Mouse (Mus musculus): ENCODE measurements at regions not wholly inside any gene's neighbourhood (a gene's known extent, or its start where the extent isn't known, plus 50 kb on each side); places are given as distances from the start of the nearest gene placed in this dataset.

GRCm38 (mm10) chr1:184534511-184534910 lies 197.9 kb downstream of the Hlx start:
- no peak for DNase-seq

DNA sequence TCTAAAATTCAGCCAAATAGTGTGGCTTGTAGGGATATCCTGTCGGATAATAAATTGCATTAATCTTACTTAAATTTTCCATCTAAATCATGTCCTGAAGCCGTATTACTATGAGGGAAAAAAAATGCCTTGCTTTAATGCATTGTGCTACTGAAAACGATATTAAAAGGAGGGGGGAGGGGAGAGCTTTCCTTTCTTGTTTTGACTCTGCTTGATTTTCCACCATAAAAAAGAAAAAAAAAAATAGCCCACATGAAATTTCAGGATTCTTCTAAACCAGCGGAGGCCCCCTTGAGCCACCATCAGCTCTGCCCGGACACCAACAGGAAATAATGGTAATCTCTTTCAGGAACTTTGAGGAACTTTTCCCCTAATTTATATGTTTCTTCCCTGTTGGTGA lies 198.5 kb downstream of the Hlx start:
- no peak for DNase-seq

- DNase-seq: no peak
Measured at GRCm38 (mm10) chr1:184532488-184533055, 199.8 kb downstream of the Hlx start.

DNA sequence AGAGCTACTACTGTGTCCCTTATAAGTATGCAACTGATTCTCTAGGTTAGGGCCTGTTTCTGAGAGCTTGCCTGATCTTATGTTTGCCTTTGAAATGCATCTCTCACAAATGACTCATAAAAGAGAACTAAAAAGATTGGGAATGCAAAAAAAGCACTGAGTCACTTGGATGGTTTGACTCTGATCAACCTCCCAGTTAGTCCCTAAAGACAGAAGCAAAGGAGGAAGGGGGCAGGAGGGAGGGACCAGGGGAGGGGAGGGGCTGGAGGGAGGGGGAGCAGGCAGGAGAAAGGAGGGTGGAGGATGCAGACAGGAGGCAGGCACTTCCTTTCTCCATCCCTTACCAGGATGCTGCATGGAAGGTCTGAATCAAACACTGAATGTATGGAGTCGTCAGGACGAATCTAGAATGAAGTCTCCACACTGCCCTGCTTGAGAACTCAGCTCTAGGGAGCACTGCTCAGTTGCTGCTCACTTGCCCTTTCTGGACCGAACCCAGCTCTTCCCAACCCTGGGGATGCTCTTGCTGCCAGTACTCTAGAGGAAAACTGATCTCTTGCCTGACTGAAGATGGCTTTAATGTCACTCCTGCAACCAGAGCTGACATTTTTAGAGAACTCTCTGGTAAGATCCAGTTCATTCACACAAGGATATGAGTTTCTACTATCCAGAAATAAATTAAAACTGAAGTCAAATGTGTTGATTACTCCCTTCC lies 201.7 kb downstream of the Hlx start:
- DNase-seq: no peak

DNA sequence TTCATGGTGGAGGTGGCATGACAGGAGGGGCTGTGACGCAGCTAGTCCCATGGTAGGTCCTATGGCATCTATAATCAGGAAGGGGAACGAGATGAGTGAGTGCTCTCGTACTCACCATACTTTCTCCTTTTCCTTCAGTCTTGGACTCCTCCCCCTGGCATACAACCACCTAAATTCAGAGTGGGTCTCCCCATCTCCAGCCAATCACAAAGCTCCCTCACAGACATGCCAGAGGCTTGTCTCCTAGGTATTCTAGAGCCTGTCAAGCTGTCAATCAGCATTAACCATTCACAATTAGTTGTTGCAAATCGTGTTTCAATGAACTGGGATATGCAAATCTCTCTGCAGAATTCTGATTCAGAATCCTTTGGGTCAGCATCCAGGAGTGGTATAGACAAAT lies 206.7 kb downstream of the Hlx start:
- no peak for DNase-seq

- DNase-seq: no peak
Measured at GRCm38 (mm10) chr1:184519551-184519950, 212.9 kb downstream of the Hlx start.

- DNase-seq: no peak
Measured at GRCm38 (mm10) chr1:184504663-184505062, 227.8 kb downstream of the Hlx start.

DNA sequence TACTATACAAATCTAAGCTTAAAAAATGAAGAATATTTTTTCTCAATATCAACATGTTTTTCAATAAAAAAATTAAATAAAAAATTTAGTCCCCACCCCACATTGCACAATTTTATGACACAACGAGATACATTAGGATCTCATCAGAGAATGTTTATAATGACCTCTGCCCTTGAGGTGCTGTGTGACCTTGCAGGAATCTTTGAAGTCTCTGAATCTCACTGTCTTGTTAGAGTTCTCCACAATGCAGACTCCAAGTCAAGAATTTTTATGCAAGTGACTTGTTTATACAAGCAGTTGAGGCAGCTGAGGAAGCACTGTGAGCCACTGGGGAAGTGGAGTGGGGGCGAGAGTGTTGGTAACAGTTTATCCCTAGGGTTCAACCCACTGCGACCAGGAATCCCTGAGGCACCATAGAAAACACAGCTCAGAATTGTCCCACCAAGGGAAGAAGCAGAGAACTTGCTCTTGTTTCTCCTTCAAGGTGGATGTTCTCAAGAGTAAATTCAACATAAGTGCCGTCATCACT lies 228.5 kb downstream of the Hlx start:
- no peak for DNase-seq

DNA sequence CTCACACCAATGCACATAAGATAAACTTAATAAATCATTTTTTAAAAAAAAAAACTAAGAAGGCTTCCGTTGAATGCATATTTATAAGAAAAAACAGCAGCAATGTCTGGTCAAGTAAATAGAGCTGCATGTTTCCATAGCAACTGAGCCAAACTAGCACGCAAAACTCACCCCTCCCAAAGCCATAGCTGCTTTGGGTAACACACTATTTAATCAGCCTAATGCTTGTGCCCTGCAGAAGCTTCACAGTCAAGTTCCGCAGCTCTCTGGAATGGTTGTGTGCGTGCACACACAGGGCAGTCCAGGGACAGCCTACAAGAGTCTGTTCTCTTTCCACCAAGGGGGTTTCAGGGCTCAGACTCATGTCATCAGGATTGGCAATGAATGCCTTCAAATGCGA lies 231.7 kb downstream of the Hlx start:
- no peak for DNase-seq

DNA sequence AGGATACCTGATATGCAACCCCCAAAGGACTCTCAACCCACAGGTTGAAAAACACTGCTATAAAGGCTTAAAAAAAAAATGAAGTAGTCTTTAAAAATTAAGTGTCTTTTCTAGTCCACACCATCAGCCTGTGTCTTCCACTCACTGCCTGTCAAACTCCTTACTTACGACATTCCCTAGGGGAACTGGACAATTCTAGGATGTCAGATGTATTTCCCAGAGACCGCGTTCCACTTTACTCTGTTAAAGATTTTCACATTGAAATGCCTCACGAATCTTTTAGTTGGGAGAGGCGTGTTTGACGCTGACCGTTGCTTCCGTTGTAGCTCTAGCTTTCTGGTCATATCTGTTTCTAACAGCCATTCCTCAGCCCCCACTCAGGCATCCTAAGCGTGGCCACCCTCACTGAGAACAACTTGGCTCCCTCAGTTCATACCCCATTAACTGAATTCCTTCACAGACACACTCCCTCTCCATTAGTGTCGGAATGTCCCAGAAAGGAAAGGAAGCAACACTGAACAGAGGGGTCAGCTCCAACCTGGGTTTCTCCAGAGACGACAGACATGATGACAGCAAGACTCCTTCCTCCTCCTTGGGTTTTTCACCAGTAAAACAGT lies 233.4 kb downstream of the Hlx start:
- DNase-seq: no peak

DNA sequence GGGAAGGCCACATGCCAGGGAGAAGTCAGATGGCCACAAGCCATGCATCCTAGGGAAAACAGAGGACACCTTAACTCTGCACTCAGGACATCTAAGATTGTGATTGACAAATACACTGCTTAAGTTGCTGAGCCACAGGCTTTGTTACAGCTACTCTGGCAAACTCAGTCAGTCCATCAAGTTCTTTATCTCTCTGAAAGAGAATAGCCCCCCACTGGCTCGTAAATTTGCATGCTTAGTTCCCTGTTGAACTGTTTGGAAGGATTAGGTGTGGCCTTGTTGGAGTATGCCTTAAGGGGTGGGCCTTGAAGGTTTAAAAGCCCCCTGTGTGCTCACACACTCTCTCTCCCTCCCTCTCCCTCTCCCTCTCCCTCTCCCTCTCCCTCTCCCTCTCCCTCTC lies 235.4 kb downstream of the Hlx start:
- no peak for DNase-seq

GRCm38 (mm10) chr1:184493811-184494210 lies 238.6 kb downstream of the Hlx start:
- DNase-seq: no peak

DNA sequence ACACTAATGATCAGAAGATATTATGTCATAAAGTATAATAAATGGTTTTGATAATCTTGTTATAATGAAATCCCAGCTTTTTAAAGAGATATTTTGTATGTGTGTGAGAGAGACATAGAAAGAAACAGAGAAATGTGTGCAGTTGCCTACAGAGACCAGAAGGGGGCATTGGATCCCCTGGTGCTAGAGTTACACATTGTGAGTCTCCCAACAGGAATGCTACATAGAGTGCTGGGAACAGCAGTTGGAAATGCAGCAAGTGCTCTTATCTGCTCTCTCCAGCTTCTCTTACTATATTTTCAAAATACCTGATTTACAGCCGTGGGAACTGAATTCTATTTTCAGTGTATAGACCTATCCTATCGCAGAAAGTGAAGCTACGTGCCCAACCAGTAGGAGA lies 240.3 kb downstream of the Hlx start:
- no peak for DNase-seq

DNA sequence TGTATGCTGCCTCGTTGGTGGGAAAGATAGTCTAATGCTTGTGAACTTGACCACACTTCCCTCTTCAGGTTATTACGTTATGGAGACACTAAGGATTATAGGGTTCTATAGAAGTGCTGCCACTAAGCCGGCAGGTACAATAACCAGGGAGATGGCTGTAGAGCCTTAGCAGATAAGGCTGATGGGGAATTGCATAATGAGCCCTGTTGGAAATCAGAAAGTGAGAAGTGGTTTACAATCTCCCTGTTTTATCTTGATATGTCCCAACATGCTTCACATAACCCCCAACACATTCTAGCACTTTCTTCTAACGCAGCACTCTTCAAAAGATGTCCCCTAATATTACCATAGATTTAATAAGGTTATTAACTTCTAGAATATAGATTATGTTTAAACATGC lies 241.2 kb downstream of the Hlx start:
- no peak for DNase-seq

GRCm38 (mm10) chr1:184487409-184487808 lies 245.0 kb downstream of the Hlx start:
- no peak for DNase-seq

DNA sequence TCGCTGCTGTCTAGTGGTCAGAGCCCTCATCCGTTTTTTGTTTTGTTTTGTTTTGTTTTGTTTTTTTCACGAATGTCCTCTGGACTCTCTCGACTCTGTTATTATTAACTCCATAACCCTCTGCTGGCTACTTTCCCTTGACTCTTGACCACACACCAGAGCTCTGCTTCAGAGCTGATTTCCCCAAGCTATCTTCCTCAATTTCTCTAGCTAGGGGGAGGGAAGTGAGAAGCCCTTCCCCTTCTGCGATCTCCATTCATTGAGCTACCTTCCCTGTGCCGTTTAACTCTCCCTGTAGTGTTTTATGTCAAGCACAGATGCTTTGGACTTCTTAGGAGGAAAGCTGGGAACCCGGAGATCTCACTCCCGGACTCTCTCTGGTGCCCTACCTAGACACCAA lies 247.6 kb downstream of the Hlx start:
- no peak for DNase-seq

GRCm38 (mm10) chr1:184483371-184483770 lies 249.0 kb downstream of the Hlx start:
- DNase-seq: no peak

DNA sequence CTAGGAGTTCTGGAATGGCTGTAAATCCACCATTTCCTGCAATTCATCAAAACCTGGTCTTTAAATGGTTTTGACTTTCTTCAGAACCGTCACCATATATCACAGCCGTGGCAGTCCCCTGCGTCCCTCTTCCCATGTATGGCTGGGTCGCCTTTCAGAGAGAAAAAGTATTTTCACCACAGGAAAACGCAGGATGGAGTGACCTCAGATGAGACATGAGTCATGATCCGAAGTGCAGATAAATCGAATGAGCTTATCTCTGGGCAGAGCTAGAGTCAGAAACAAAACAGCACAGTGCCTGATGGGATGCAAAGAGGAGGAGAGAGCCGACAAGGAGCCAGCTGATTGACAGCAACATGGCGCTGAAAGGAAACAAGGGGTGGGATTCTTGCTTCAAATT lies 250.4 kb downstream of the Hlx start:
- DNase-seq: no peak

GRCm38 (mm10) chr1:184480571-184481220 lies 251.7 kb downstream of the Hlx start:
- no peak for DNase-seq

- no peak for DNase-seq
Measured at GRCm38 (mm10) chr1:184478006-184478405, 254.4 kb downstream of the Hlx start.

DNA sequence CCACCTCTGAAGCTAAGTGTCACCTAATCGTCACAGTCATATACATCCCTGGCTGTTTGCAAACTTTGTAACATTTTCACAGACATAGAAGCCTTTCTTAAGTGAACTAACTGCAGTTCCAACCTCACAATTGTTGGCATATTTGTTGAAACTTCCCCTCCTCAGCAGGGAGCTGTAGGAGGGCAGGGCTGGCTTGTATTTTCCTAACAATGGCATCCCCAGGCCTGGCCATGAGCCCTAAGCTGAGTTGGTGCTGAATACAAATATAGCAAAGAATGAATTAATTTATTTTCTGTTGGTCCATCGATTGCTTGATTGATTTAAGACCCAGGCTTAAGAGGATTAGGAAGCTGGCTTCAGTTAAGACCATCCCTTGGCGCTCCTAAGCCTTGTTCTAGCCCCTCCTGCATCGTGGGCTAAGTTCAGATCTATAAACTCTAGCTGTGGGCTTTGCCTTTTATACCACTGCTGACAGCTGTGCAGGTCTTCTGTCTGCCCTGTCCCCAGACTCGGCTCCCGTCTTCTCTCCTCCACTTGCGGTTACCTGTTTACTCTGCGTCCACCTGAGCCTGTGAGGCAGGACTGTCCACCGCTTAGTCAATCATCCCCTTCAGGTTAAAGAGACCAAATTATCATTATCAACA lies 269.8 kb downstream of the Hlx start:
- DNase-seq: no peak

- no peak for DNase-seq
Measured at GRCm38 (mm10) chr1:184461411-184461810, 271.0 kb downstream of the Hlx start.

DNA sequence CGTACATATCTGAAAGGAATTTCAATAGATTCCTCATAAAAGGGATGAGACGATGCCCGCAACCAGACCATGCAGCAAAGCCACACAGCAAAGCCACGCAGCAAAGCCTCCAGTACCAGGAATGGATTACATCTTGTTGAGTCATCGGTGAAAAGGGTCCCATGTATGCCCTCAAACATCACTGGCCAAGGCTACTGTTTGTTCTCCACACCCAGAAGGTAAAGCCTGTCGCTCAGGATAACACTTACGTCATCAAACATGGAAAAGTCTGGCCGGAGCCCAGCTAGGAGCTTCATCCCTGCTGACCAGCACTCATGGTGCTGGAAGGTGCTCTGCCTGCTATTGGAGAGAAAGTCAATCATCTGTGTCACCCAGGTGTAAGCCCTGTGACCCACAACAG lies 275.7 kb downstream of the Hlx start:
- DNase-seq: no peak

All from cerebellum, adult 9-11 months (tissue).